Mouse (Mus musculus) embryonic facial prominence, embryonic 13.5 days (tissue): ENCODE measurements at regions not wholly inside any gene's neighbourhood (a gene's known extent, or its start where the extent isn't known, plus 50 kb on each side); places are given as distances from the start of the nearest gene placed in this dataset.
A peak's percentile ranks its signal among the peaks of the same experiment; 100 is the strongest.

Source experiments
- ATAC-seq: fragments of 200-750 bp; cut with Nextera tagmentation; 2 replicates; pipeline ENCODE4 v1.8.0; 2017; ENCODE audit warnings: low read depth; ENCODE audit not compliant: insufficient number of reproducible peaks, insufficient read depth, low FRiP score, low TSS enrichment
- H3K27ac ChIP-seq: fragments of 300-500 bp; sonication (generic); 2 replicates; pipeline ENCODE4 v1.5.1; 2015; ENCODE audit warnings: moderate library complexity, mild to moderate bottlenecking, inconsistent platforms
- H3K27me3 ChIP-seq: fragments of 300-500 bp; sonication (generic); 2 replicates; pipeline ENCODE4 v1.6.1; 2015; ENCODE audit warnings: mild to moderate bottlenecking, inconsistent platforms
- H3K36me3 ChIP-seq: fragments of 300-500 bp; sonication (generic); 2 replicates; pipeline ENCODE4 v1.6.1; 2015; ENCODE audit warnings: mild to moderate bottlenecking, inconsistent platforms
- H3K4me1 ChIP-seq: fragments of 300-500 bp; sonication (generic); 2 replicates; pipeline ENCODE4 v1.6.1; 2015; ENCODE audit warnings: inconsistent platforms
- H3K4me2 ChIP-seq: fragments of 300-500 bp; sonication (generic); 2 replicates; pipeline ENCODE4 v1.6.1; 2015; ENCODE audit warnings: moderate library complexity, mild to moderate bottlenecking, inconsistent platforms
- H3K4me3 ChIP-seq: fragments of 300-500 bp; sonication (generic); 2 replicates; pipeline ENCODE4 v1.5.1; 2015; ENCODE audit warnings: mild to moderate bottlenecking, inconsistent platforms
- H3K9ac ChIP-seq: fragments of 300-500 bp; sonication (generic); 2 replicates; pipeline ENCODE4 v1.6.1; 2015; ENCODE audit warnings: mild to moderate bottlenecking, inconsistent platforms
- H3K9me3 ChIP-seq: fragments of 300-500 bp; sonication (generic); 2 replicates; pipeline ENCODE4 v1.6.1; 2016; ENCODE audit warnings: inconsistent platforms
- WGBS: fragments of 180-500 bp; shearing (Covaris S2); methylation state at CpG from one replicate; pipeline ENCODE4 v1.1.7; 2015; ENCODE audit warnings: mixed read lengths; 5-methylcytosine and 5-hydroxymethylcytosine counted together

- no peak overlapping the region for H3K9ac ChIP-seq
- no peaks in the 10 kb centered on the region for H3K27me3 ChIP-seq
- no peak overlapping the region for H3K4me3 ChIP-seq
- no peak overlapping the region for H3K4me2 ChIP-seq
- peak overlapping the region; percentile 84 for H3K27ac ChIP-seq
- 53% methylated on average over 20 of the region's 20 CpGs for WGBS
- H3K9me3 ChIP-seq = no peaks in the 10 kb centered on the region
- ATAC-seq = no peak
- H3K36me3 ChIP-seq = no peaks in the 10 kb centered on the region
- peaks cover 62% of the 10 kb centered on the region for H3K4me1 ChIP-seq
Observed at GRCm38 (mm10) chr1:90279066-90279839, 75.5 kb downstream of the Ackr3 start.

DNA sequence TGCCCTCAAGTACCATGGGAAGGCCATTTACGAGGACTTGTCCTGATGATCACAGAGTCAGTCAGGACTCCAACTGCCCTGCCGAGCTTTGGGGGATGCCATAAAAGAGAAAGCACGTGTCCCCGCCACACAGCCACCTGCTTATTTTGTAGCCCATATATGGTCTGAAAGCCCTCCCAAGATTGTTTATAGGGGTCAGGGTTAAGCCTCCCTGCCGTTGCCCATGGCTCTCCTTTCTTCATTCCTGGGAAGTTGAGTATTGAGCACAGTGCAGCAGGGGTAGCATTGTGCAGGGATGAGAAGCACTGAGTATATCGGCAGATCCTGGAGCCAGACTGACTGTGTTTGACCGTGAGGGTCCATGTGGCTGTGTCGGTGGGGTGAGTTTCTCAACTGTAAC, 76.4 kb downstream of the Ackr3 start:
- Histone ChIP-seq H3K9me3 (no peaks in the 10 kb centered on the region), H3K4me2 (no peak overlapping the region), H3K4me3 (no peak overlapping the region), H3K27me3 (no peaks in the 10 kb centered on the region), H3K27ac (no peak overlapping the region), H3K36me3 (no peaks in the 10 kb centered on the region), H3K4me1 (peaks cover 72% of the 10 kb centered on the region), H3K9ac (no peak overlapping the region)
- no peak for ATAC-seq
- 84% methylated on average over 8 of the region's 8 CpGs for WGBS

DNA sequence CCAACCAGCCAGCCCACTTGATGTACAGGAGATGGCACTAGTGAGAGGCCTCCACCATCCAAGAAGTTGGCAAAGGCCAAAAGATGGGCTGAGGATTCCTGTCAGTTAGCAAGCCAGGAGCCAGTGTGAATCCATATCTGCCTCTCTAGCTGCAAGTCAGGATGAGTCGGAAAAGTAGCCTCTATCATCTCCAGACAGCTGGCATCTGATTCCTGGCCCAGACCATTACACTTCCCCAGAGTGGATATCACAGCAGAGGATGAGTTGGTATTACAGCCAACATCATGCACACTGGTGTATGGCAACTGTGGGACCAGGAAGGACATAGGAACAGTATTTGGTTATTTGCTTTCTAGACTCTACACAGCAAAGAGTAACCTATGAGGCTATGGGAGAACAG, 77.5 kb downstream of the Ackr3 start:
- Histone ChIP-seq H3K4me2 (no peak overlapping the region), H3K27me3 (no peaks in the 10 kb centered on the region), H3K36me3 (no peaks in the 10 kb centered on the region), H3K4me1 (peaks cover 82% of the 10 kb centered on the region), H3K9ac (no peak overlapping the region), H3K9me3 (no peaks in the 10 kb centered on the region), H3K4me3 (no peak overlapping the region), H3K27ac (no peak overlapping the region)
- no peak for ATAC-seq
- 94% methylated on average over 1 of the region's 1 CpGs for WGBS

DNA sequence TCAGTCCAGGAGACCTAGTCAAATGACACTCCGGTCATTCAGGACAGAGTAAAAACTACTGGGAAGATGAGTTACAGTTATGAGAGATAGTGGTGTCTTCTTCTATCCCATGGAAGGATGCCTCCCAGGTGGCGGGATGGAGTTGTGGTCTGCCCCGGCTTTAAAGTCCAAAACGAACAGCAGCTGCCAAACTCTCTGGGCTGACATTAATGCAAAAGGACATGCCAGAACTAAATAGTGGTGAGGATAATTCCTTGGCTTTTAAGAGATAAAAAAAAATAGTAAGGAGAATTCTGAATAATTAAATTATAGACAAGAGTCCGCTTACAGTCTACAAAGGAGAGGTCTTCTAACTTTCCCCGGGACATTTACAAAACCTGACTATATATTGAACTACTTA, 78.2 kb downstream of the Ackr3 start:
- Histone ChIP-seq H3K9ac (no peak overlapping the region), H3K4me1 (peaks cover 82% of the 10 kb centered on the region), H3K27ac (no peak overlapping the region), H3K9me3 (no peaks in the 10 kb centered on the region), H3K27me3 (no peaks in the 10 kb centered on the region), H3K4me2 (no peak overlapping the region), H3K36me3 (no peaks in the 10 kb centered on the region), H3K4me3 (no peak overlapping the region)
- no peak for ATAC-seq
- 48% methylated on average over 6 of the region's 6 CpGs for WGBS

GRCm38 (mm10) chr1:90282367-90282766, 78.6 kb downstream of the Ackr3 start:
- no peak for ATAC-seq
- H3K9ac ChIP-seq = no peak overlapping the region
- WGBS = 52% methylated on average over 8 of the region's 8 CpGs
- peak overlapping the region; percentile 64; the same call in 1 of the 2 replicates for H3K27ac ChIP-seq
- no peaks in the 10 kb centered on the region for H3K36me3 ChIP-seq
- H3K9me3 ChIP-seq = no peaks in the 10 kb centered on the region
- H3K27me3 ChIP-seq = no peaks in the 10 kb centered on the region
- peaks cover 78% of the 10 kb centered on the region for H3K4me1 ChIP-seq
- H3K4me2 ChIP-seq = 0 out of 2 replicates have a peak overlapping the region, but pooled peaks have one; percentile 5
- no peak overlapping the region for H3K4me3 ChIP-seq

GRCm38 (mm10) chr1:90283176-90283775, 79.5 kb downstream of the Ackr3 start:
- no peak for ATAC-seq
- Histone ChIP-seq H3K4me2 (peak overlapping the region; percentile 0; the same call in 1 of the 2 replicates), H3K27ac (peak overlapping the region; percentile 64)

GRCm38 (mm10) chr1:90283912-90284636, 80.3 kb downstream of the Ackr3 start:
- no peaks in the 10 kb centered on the region for H3K27me3 ChIP-seq
- no peak overlapping the region for H3K9ac ChIP-seq
- H3K27ac ChIP-seq = peak overlapping the region; percentile 2; the same call in 1 of the 2 replicates
- H3K4me2 ChIP-seq = 0 out of 2 replicates have a peak overlapping the region, but pooled peaks have one; percentile 0
- H3K4me1 ChIP-seq = peaks cover 78% of the 10 kb centered on the region
- no peak overlapping the region for H3K4me3 ChIP-seq
- H3K36me3 ChIP-seq = no peaks in the 10 kb centered on the region
- WGBS = 73% methylated on average over 6 of the region's 6 CpGs
- no peak for ATAC-seq
- no peaks in the 10 kb centered on the region for H3K9me3 ChIP-seq

More at GRCm38 (mm10) chr1:90283176-90283775, 79.5 kb downstream of the Ackr3 start:
- WGBS = 41% methylated on average over 11 of the region's 11 CpGs
- no peaks in the 10 kb centered on the region for H3K27me3 ChIP-seq
- no peaks in the 10 kb centered on the region for H3K9me3 ChIP-seq
- H3K4me3 ChIP-seq = no peak overlapping the region
- H3K4me1 ChIP-seq = peaks cover 78% of the 10 kb centered on the region
- no peaks in the 10 kb centered on the region for H3K36me3 ChIP-seq
- no peak overlapping the region for H3K9ac ChIP-seq

DNA sequence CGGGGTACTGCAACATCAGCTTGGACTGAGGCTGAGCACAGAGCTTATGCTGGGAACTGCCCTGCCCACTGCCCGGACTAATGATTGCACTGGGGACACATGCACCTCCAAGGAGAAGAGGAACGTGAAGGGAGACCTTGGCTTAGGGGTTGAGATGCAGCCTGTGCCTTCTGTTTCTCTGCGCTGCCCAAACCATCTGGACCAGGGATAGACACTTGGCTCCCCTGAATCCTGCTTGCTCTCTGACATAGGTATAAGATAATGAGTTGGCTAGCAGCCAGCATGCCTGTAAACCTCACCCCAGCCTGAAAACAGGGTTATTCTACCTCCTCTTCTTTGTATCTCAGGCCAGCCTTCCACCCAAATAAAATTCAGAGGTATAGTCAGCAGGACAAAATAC, 81.5 kb downstream of the Ackr3 start:
- Histone ChIP-seq H3K4me2 (no peak overlapping the region), H3K9me3 (no peaks in the 10 kb centered on the region), H3K36me3 (no peaks in the 10 kb centered on the region), H3K4me1 (peaks cover 79% of the 10 kb centered on the region), H3K4me3 (no peak overlapping the region), H3K27me3 (no peaks in the 10 kb centered on the region), H3K9ac (no peak overlapping the region), H3K27ac (no peak overlapping the region)
- 72% methylated on average over 4 of the region's 4 CpGs for WGBS
- no peak for ATAC-seq

- Histone ChIP-seq H3K4me1 (peaks cover 77% of the 10 kb centered on the region), H3K4me2 (no peak overlapping the region), H3K9me3 (no peaks in the 10 kb centered on the region), H3K27me3 (no peaks in the 10 kb centered on the region), H3K36me3 (no peaks in the 10 kb centered on the region), H3K9ac (no peak overlapping the region), H3K4me3 (no peak overlapping the region), H3K27ac (no peak overlapping the region)
- ATAC-seq = no peak
- WGBS = 83% methylated on average over 3 of the region's 3 CpGs
Observed at GRCm38 (mm10) chr1:90287251-90287650, 83.5 kb downstream of the Ackr3 start.

GRCm38 (mm10) chr1:90288892-90289731, 85.3 kb downstream of the Ackr3 start:
- Histone ChIP-seq H3K4me1 (peaks cover 58% of the 10 kb centered on the region), H3K27ac (no peak overlapping the region), H3K9me3 (no peaks in the 10 kb centered on the region), H3K9ac (no peak overlapping the region), H3K27me3 (no peaks in the 10 kb centered on the region), H3K36me3 (no peaks in the 10 kb centered on the region), H3K4me2 (no peak overlapping the region), H3K4me3 (no peak overlapping the region)
- peak; percentile 43; the same call in 1 of the 2 replicates for ATAC-seq
- WGBS = 64% methylated on average over 8 of the region's 8 CpGs

DNA sequence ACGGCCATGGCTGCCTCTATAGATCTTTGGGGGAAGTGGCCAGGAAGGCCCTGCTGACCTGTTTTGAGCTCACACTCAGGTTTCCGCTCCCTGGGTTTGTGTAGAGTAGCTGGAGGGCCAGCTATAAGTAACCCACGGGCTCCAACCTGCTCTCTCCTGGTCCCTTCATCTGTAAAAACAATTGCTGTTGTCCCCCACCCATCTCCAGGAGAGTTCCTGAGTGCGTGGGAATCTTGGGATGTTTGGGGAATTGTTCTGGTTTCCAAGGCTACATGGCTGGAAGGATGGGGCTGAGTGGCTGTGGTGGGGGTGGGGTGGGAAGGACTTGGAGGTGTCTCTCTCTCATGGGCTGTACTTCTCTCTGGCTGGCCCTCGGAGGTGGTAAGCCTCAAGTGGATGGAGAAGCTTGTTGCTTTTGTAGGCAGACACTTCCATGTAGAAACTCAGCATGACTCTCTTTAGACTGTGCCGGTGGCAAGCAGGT, 86.0 kb downstream of the Ackr3 start:
- Histone ChIP-seq H3K27ac (0 out of 2 replicates have a peak overlapping the region, but pooled peaks have one; percentile 12), H3K9ac (no peak overlapping the region), H3K4me2 (no peak overlapping the region), H3K4me1 (peaks cover 52% of the 10 kb centered on the region), H3K4me3 (no peak overlapping the region), H3K36me3 (no peaks in the 10 kb centered on the region), H3K9me3 (no peaks in the 10 kb centered on the region), H3K27me3 (no peaks in the 10 kb centered on the region)
- no peak for ATAC-seq
- WGBS = 51% methylated on average over 6 of the region's 6 CpGs
